Mouse (Mus musculus) thymus, adult 2 months (tissue): Measurements from ENCODE around the gene Ssh3.
A peak's percentile ranks its signal among the peaks of the same experiment; 100 is the strongest.

Experiments
- CTCF ChIP-seq: fragments of 200-500 bp; IDR thresholded peaks from 2 replicates; pipeline ENCODE4 v1.5.1; 2012; ENCODE audit warnings: mild to moderate bottlenecking, control low read depth, low read length, moderate library complexity, borderline replicate concordance; ENCODE audit not compliant: control insufficient read depth, poor library complexity, insufficient read depth; ENCODE audit errors: extremely low read depth
- POLR2A ChIP-seq: fragments of 200-500 bp; IDR thresholded peaks from 2 replicates; pipeline ENCODE4 v1.6.1; 2012; ENCODE audit warnings: mild to moderate bottlenecking, low read length, control low read depth, moderate library complexity; ENCODE audit not compliant: control insufficient read depth, poor library complexity, insufficient read depth; ENCODE audit errors: extremely low read depth

GRCm38 (mm10) chr19:4231253-4232185 lies 37.5 kb downstream of the Ssh3 start, which contains the start of gene Pold4:
- TF ChIP-seq POLR2A (peak; percentile 54), CTCF (no peak)
